Mouse (Mus musculus): ENCODE data around the gene Arid3b.
A peak's percentile ranks its signal among the peaks of the same experiment; 100 is the strongest.
"Not testable (repeated sequence)": the region's sequence is repeated elsewhere in the genome, so short reads cannot be mapped to it uniquely, and the experiment has no call there.

The Arid3b gene

GRCm38 (mm10) chr9:57836581-57837170 lies at the start of gene Arid3b:
Arid3b (minus strand) TSS chr9:57836793.
- DNase-seq (ENCODE audit: low spot score), result peak; percentile 90

GRCm38 (mm10) chr9:57883413-57883812 lies 46.8 kb upstream of the Arid3b start:
- no peak for DNase-seq (ENCODE audit: low spot score)

- DNase-seq (ENCODE audit: low spot score), result not testable (repeated sequence)
Measured at GRCm38 (mm10) chr9:57881781-57882180, 45.2 kb upstream of the Arid3b start.

- DNase-seq (ENCODE audit: low spot score), result no peak
Measured at GRCm38 (mm10) chr9:57880278-57880677, 43.7 kb upstream of the Arid3b start.

GRCm38 (mm10) chr9:57879213-57879612 lies 42.6 kb upstream of the Arid3b start:
- no peak for DNase-seq (ENCODE audit: low spot score)

GRCm38 (mm10) chr9:57874994-57875393 lies 38.4 kb upstream of the Arid3b start:
- DNase-seq (ENCODE audit: low spot score), result no peak

GRCm38 (mm10) chr9:57874134-57874533 lies 37.5 kb upstream of the Arid3b start:
- no peak for DNase-seq (ENCODE audit: low spot score)

- DNase-seq (ENCODE audit: low spot score), result no peak
Measured at GRCm38 (mm10) chr9:57870273-57870816, 33.8 kb upstream of the Arid3b start.

GRCm38 (mm10) chr9:57868767-57869166 lies 32.2 kb upstream of the Arid3b start:
- no peak for DNase-seq (ENCODE audit: low spot score)

- no peak for DNase-seq (ENCODE audit: low spot score)
Measured at GRCm38 (mm10) chr9:57867880-57868279, 31.3 kb upstream of the Arid3b start.

GRCm38 (mm10) chr9:57867236-57867635 lies 30.6 kb upstream of the Arid3b start:
- no peak for DNase-seq (ENCODE audit: low spot score)

GRCm38 (mm10) chr9:57866530-57866929 lies 29.9 kb upstream of the Arid3b start:
- DNase-seq (ENCODE audit: low spot score), result no peak

GRCm38 (mm10) chr9:57864336-57864735 lies 27.7 kb upstream of the Arid3b start:
- no peak for DNase-seq (ENCODE audit: low spot score)

- DNase-seq (ENCODE audit: low spot score), result peak; percentile 23
Measured at GRCm38 (mm10) chr9:57861951-57862471, 25.4 kb upstream of the Arid3b start.

GRCm38 (mm10) chr9:57856456-57856855 lies 19.9 kb upstream of the Arid3b start:
- DNase-seq (ENCODE audit: low spot score), result no peak

- DNase-seq (ENCODE audit: low spot score), result no peak
Measured at GRCm38 (mm10) chr9:57854280-57854679, 17.7 kb upstream of the Arid3b start.

GRCm38 (mm10) chr9:57839032-57839431 lies 2.4 kb upstream of the Arid3b start:
- DNase-seq (ENCODE audit: low spot score), result no peak

GRCm38 (mm10) chr9:57835841-57836514 lies 615 bp downstream of the Arid3b start:
- no peak for DNase-seq (ENCODE audit: low spot score)

- DNase-seq (ENCODE audit: low spot score), result no peak
Measured at GRCm38 (mm10) chr9:57834629-57835417, 1.8 kb downstream of the Arid3b start.

GRCm38 (mm10) chr9:57833762-57834471 lies 2.7 kb downstream of the Arid3b start:
- no peak for DNase-seq (ENCODE audit: low spot score)

- peak; percentile 94 for DNase-seq (ENCODE audit: low spot score)
Measured at GRCm38 (mm10) chr9:57831267-57832082, 5.1 kb downstream of the Arid3b start.
